Mouse (Mus musculus) cerebellum, postnatal 4 days (tissue): ENCODE results near the gene Atg7.
"Not testable (repeated sequence)": the region's sequence is repeated elsewhere in the genome, so short reads cannot be mapped to it uniquely, and the experiment has no call there.

Experiments used
- DNase-seq, 2 experiments: peaks; one replicate each; pipeline ENCODE4 v3.0.0; 2022; ENCODE audit warnings: low spot score in 2 of 2, mixed read lengths in 1 of 2

Gene Atg7

DNA sequence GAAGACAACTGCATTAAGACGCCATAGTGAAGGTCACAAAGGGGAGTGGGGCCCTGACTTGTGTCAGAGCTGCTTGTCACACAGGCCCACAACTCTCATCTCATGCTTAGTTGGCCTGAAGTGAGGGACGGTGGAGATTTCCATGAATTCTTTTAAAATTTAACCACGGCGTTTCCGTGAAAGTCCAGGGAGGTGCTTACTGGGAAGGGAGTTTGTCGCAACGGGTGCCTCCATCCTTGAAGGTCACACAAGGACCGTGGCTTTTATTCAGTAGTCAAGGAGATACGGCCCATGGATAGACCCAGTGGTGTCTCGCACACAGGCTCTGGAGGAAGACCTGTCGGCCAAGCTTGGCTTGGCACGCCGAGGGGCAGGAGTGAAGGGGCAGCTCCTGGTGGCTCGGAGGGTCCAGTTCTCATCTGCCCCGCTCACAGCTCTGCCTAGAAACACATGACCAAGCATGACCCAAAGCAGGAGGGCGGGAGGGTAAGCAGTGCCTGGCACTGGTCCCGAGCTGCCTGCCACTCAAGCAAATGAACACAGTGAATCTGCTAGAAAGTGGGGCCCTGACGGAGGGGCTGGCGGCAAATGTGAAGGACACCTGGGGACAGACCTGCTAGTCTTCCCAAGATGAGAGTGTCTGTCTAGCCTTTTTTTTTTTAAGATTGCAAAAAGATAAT lies 236.1 kb downstream of the Atg7 start:
- peak in 1 of 2 experiments; percentile 55 for DNase-seq

DNA sequence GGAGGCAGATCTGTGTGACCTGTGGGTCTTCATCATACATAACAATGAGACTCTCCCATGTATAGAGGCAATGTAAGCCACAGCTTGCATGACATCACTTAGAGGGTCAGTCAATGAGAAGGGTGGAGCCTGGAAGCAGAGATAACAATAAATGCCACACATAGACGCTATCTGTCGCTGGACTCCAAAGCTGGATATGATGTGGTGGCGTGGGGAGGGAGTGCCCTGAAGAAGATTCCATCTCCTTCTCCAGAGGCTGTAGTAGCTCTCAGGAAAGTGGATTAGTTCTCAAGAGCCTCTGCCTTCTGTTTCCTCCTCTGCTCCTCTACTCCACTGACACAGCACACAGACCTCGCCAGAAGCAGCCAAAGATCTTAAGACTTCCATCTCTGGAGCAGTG lies 237.9 kb downstream of the Atg7 start:
- DNase-seq: no peak

DNA sequence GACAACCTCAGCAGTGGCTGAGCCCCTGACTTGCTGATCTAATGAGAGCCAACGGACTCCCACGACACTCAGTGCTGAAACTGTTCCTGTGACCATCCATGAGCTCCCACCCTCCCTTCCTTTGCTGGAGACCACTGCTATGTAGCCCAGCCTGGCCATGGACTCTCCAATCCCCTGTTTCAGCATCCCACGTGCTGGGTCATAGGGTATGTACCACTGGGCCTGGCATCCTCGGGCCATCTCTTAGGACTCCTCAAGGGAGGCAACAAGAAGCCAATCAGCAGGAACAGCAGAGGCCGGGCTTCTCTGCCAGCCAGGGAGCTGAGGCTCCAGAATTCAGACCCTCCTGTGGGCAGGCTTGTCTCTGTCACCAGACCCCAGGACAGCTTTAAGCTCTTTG lies 239.3 kb downstream of the Atg7 start:
- no peak for DNase-seq

DNA sequence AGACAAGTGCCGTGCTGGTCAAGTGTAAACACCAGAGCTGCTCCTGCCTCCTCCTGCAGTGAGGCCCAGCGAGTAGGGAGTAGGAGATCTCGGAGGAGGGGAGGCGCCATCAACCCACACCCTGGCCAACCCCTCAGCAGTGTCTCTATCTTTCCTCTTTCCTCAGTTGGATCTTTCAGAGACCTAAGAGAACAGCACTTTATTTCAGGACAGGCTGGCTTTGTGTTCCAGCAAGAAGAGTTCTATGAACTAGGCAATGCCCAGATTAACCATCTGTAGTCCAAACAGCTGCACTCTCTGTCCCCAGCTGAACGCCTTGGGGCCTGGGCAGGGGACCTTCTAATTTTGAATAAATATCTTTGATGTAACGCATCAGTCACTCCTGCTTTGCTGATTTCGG lies 239.8 kb downstream of the Atg7 start:
- no peak for DNase-seq

DNA sequence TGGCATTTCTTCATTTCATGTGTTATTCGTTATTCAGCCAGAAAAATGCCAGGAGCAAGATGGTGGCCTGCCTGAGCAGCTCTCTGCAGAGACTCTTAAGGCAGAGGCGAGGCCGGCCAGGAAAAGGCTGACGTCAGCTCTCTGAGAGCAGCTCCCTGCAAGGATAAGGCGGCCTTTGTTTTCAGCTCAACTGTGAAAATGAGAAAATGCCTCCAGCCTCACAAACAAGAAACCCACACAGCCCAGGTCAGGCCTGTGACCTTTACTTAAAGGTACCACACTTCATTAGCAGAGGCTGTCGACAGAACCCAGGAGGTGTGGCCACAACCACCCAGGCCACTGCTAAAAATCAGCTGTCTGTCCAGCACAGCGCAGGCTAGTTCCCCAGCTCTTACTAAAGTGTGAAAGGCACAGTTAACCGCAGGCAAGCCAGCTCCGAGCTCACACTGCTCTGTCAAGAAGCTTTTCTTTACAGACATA lies 240.4 kb downstream of the Atg7 start:
- peak in 1 of 2 experiments; percentile 62 for DNase-seq

DNA sequence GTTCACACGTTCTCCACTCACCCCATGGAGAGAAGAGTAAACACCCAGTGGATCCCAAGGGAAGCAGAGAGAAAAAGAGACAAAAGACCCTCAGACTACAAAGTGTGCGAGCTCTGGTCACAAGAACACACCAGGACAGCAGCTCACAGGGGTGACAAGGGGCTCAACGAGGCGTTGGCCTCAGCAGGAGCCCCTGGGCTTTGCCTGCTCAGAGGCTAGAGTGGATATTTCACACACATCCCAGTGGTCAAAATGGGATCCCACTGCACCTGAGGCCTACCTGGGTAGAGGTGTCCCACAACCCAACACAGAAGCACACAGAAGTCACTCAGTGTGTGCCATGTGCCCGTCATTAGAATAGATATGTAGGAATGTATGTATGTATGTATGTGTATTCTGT lies 242.2 kb downstream of the Atg7 start:
- no peak for DNase-seq

DNA sequence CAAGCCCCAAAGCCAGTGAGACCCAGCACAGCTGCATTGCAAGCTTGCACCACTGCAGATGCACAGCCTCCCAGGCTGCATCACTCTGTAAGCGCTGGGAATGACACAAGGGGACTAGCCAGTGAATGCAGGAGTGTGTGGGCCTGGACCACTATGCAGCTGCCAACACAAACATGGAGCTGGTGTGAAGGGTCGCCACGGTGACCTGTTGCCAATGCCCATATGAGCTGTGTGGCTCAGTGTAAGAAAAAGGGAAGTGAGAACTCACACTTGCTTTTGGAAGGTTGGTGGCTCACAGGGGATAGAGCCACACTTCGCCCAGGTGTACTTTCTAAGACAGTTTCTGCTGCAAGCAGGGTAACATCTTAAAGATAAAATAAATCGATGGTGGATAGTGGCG lies 243.1 kb downstream of the Atg7 start:
- no peak for DNase-seq

DNA sequence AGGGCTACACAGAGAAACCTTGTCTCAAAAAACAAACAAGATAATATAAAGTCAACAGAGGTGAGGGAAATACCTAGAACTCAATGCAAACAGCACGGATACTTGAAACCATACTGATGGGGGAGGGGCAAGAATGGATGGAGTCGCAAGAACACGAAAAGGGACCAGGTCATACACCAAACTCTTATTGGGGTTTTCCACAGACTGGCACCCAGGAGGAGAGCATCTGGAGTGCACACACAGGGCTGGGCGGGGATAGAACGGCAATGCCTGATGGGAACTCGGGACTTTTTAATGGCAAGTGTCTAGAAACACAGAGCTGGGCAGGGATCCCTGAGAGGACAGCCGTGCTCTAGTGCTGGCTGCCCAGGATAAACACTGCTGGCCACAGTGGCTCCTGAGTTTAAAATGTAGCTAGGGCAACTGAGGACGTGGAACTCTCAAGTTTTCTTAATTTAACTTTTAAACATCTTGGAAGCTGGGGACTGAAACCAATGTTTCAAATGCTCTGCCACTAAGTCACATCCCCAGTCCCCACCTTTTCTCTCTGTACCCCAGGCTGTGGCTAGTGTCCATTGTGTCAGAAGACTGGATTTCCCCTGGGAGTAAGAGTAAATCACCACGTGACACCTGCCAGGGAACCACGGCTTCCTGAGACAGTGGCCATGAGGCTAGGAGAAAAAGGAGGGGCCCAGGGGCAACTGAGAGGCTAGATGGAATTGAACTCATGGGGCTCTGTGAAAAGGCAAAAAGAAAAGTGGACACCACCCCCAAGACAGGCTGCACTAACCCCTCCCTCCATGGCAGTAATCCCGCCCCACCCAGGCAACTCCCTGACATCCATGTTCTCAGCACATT lies 243.8 kb downstream of the Atg7 start:
- no peak for DNase-seq

DNA sequence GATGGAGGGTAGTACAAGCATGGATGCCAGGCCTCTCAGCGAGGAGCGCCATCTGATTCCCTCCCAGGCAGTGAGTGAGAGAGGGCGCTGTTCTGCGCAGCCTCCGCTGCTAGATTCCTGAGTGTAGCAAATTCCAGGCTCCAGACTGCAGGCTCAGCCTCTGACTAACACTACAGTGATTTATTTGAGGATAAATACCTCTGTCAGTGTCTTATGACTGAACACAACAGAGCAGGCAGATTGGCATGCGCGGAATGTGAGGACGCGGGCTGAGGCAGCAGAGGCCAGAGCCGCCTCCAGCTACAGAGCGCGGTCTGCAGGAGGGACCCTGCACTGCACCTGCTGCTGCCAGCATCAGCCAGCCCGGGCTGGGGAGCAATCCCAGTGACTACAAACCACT lies 246.0 kb downstream of the Atg7 start:
- DNase-seq: peak in 1 of 2 experiments; percentile 63

DNA sequence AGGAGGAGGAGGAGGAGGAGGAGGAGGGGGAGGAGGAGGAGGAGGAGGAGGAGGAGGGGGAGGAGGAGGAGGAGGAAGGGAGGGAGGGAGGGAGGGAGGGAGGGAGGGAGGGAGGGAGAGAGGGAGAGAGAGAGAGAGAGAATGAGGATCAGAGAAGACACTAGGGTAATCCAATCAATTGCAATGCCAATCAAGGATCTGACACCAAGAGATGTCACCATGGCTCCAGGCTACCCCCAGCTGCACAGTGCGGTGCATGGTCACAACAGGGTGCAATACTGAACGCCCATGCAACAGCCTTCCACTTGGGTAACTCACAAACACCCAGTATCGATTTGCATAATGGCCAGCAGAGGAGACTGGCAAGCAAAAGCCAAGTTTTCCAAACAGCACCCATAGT lies 247.1 kb downstream of the Atg7 start:
- not testable (repeated sequence) for DNase-seq

DNA sequence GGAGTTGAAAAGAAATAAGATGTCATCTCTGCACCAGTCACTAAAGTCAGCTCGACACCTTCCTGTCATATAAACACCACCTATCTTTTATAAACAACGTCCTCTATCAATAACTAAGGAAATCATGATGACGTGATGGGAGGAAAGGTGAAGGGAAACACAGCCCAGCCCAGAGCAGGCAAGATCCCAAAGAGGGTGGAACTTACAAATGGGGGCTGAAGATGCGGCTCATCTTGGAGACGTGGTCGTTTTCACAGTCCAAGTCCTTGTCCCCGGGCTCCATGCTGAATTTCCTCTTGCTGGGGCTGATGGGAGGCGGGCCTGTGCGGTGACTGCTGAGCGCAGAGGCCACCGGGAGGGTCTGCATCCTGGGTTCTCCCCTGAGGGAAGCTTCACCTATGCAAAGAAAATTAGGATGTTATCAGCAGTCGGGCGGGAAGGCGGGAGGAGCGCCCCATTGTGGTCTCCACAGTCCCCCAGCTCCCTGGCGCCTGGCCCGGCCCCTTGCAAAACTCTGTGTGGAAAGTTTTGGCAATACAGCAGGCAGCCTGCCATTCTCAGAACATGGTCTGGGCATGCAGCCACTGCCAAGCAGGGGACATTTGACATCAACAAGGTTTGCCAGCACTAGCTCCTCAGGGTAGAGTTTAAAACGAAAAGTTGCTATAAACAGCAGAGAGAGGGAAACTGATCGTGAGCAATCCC lies 247.7 kb downstream of the Atg7 start:
- peak; percentile 64 to 92 for DNase-seq

DNA sequence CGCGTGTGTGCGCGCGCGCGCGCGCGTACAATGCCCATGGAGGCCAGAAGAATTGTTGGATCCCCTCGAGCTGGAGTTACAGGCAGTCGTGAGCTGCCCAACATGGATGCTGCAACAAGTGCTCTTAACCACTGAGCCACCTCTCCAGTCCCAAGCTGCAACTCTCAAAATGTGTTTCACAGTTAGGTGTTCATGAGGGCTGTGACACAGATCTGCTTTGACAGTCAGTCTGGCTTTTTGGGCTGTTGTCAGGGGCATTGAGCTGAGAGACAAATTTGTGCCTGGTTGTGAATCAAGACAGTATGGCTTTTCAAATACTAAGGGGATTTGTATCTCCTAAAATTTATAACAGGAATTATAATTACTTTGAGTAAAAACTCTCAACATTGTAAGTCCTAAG lies 248.4 kb downstream of the Atg7 start:
- DNase-seq: no peak

DNA sequence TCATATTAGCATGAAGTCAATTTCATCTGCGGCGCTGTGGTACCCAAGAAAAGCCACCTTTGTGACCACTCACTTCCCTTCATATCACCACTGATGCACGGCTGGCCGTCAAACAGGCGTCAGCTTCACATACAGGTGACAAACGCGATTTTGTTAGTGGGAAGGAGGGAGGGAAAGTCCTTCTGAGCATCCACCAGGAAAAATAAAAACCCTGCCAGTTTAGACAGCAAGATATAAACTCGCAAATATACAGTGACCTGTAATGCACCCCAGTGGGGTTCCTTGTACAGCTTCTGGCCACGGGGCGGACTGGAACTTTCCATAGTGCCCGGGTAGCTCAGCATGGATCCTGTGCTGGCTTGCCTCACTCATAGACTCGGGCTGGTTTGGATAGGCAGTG lies 248.9 kb downstream of the Atg7 start:
- no peak for DNase-seq

DNA sequence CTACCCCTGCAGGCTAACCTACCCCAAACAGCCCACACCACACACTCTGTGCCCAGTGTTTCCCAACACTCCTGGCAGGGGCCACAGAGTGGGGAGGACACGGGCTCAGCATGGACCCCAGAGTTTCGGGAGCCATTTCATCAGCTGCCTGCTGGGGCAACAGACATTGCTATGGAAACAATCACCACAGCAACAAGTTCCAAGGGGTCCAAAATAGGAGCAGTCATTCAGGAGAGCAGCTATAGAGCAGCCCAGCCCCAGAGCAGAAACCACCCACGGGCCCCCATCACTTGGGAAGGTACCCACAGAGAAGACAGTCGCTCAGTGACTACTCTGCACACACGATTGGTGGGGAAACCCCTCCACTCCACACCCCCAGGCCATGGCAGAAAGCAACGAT lies 249.5 kb downstream of the Atg7 start:
- DNase-seq: peak in 1 of 2 experiments; percentile 62

DNA sequence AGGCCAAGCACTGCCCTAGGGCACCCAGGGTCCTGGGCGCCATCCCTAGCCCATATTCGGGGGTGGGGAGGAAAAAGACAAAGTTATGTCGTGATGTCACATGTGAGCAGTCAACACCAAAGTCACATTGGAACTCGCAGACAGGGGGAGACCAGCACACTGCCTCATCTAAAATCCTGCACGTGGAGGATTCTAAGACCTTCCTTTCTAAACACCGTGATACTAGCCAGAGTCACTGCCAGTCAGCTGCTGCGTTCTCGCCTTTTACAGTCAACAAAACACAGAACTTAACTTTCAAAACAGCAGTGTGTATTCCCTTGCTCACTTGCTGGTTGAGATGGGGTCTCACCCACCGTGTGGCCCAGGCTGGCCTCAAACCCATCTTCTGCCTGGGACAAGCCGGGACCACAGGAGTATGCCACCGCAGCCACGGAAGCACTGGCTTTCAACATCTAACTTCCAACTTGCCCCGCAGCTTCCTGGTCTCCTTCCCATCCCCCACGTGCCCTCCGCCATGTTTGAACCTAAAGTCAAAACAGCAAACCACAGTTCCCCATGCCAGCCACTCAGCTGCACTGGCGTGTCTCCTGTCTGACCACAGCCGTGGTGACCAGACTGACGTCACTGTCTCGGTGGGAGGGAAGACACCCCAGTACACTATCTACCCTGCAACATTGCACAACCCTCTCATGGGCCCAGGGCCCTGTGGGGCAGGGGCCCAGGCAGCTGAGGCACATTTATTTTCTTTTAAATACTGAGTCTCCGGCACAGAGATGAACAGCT lies 250.7 kb downstream of the Atg7 start:
- no peak for DNase-seq

DNA sequence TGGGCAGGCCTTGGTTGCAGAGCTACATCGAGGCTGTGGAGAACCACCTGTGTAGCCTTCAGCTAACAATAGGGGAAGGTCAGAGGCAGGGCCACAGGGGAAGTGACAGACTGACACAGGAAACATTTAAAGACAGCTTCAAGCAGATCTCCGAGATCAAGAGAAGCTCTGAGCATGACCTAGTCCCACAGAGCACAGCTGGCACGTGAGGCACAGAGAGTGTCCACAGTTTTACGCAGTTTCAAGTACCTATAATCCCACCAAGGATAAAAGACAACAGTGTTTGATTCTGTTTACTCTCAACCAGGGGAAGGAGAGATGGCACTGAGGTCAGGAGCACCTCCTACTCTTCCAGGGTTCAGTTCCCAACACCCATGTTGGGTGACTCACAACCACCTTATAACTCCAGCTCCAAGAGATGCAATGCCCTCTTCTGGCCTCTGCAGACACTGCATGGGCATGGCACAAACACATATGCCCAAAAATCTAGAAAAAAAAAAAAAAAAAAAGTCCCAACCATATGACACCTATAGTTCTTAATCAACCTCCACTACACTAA lies 251.7 kb downstream of the Atg7 start:
- DNase-seq: no peak

DNA sequence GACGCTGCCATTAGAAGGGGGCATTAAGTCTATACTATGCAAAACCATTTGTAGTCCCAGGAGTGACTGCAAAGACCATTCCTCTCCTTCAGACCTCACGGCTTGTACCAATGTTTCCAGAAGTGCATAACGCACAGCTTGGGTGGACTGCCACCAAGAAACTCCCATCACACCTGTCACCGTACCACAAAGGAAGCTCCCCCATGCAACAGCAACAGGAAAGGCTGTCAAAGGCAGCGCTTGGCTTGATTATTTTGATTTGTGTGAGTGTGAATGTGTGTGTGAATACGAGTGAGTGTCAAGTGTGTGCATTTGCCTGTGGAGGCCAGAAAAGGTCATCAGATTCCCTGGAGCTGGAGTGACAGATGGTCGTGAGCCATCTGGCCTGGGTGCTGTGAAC lies 252.3 kb downstream of the Atg7 start:
- DNase-seq: no peak

DNA sequence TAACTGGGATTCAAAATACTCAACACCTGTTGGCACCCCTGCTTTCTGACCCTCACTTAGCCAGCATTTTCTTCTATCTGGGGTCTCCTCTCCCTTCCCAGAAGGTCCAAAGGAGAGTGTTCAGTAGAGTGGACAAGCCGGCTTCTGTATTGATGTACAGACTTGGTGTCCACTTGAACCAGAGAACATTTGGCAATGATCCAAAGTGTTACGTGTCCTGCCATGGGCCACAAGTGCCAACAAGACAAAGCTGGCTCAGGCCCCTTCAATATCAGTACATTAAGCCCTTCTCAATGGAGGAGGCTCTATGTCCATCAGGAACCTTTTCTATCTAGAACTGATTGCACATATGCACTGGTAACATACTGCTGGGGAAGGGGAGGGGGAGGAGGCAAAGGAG lies 253.4 kb downstream of the Atg7 start:
- no peak for DNase-seq

DNA sequence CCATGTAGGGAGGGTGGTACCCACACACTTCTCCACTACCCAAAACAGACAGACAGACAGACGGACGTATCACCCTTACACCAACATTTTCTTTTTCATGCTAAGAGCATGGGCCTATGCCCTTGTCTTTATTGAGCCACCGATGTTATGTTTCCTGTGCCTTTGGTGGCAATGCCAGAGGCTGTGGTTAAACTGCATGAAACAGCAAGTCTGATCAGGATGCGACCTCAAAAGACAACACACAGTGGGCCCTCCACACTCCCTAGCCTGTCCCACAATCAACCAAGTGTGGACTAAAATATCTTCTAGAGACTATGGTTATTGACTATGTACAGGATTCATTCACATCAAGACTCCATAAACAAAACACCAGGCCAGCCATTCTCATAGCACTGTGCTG lies 256.1 kb downstream of the Atg7 start:
- DNase-seq: no peak

DNA sequence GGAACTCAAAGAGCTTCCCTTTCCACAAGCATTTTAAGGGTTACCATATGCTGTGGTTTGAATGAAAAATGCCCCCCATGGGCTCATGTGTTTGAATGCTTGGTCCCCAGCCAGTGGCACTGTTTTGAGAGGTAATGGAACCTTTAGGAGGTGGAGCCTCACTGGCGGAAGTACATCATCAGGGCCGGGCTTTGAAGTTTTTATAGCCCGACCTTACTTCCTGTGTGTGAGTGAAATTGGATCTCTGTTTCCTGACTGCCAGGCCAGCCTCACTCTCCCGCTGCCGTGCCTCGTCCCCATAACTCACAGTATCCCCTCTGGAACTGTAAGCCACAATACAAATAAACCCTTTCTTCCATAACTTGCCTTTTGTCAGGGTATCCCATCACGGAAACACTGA lies 256.8 kb downstream of the Atg7 start:
- no peak for DNase-seq

DNA sequence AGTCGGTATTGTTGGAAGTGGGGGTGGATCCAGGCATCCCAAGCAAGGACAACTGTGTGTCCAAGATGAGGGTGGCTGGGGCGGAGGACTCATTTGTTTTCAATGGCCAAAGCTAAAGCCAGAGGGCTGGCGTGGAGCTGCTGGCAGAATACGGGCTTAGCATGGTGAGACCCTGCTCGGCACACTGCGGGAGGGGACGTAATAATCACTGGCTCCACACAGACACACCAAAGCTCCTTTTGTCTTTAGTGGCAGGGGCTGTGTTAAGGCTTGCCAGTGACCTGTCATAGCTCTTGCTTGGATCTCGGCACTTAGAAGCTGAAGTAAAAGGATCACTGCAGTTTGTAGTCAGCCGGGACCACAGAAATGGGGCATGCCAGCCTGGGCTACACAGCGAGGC lies 257.3 kb downstream of the Atg7 start:
- no peak for DNase-seq
